Mouse (Mus musculus): Measurements from ENCODE around the gene Eno3.

GRCm38 (mm10) chr11:70688372-70688771, 31.4 kb downstream of the Eno3 start:
- TF ChIP-seq CTCF (IDR thresholded peaks at IDR 0.05) (no peak), POLR2A (IDR thresholded peaks at IDR 0.05; ENCODE audit: insufficient read depth, low read depth, low read length) (no peak), EP300 (IDR thresholded peaks at IDR 0.05; ENCODE audit: insufficient read depth, low read depth, low read length) (no peak)
